Mouse (Mus musculus) c-Kit-negative CD71-positive TER-119-positive erythroid progenitor cells, embryonic 14.5 days (primary cell): Measurements from ENCODE around the gene Get4.

ENCODE experiments used
- DNase-seq: peaks from one replicate; pipeline ENCODE4 v3.0.0-alpha.2; 2013; ENCODE audit warnings: low read depth, low spot score

Gene Get4

GRCm38 (mm10) chr5:139241022-139241761, 10.9 kb upstream of the Get4 start:
- DNase-seq, result no peak

GRCm38 (mm10) chr5:139243384-139243783, 8.7 kb upstream of the Get4 start:
- no peak for DNase-seq

- no peak for DNase-seq
Measured at GRCm38 (mm10) chr5:139247767-139248166, 4.4 kb upstream of the Get4 start.

- no peak for DNase-seq
Measured at GRCm38 (mm10) chr5:139248846-139249245, 3.3 kb upstream of the Get4 start.

GRCm38 (mm10) chr5:139251279-139251678, 845 bp upstream of the Get4 start:
- no peak for DNase-seq

GRCm38 (mm10) chr5:139251736-139252080, 416 bp upstream of the Get4 start:
- DNase-seq, result no peak

GRCm38 (mm10) chr5:139252910-139253245, 754 bp downstream of the Get4 start:
- DNase-seq, result no peak

- peak; percentile 60 for DNase-seq
Measured at GRCm38 (mm10) chr5:139253301-139253741, 1.2 kb downstream of the Get4 start.

GRCm38 (mm10) chr5:139254938-139255337, 2.8 kb downstream of the Get4 start:
- no peak for DNase-seq

- no peak for DNase-seq
Measured at GRCm38 (mm10) chr5:139255777-139256176, 3.7 kb downstream of the Get4 start.

GRCm38 (mm10) chr5:139256211-139256765, 4.2 kb downstream of the Get4 start:
- no peak for DNase-seq

- no peak for DNase-seq
Measured at GRCm38 (mm10) chr5:139257265-139257664, 5.1 kb downstream of the Get4 start.

- DNase-seq, result no peak
Measured at GRCm38 (mm10) chr5:139257818-139258217, 5.7 kb downstream of the Get4 start.

- DNase-seq, result no peak
Measured at GRCm38 (mm10) chr5:139258371-139259035, 6.4 kb downstream of the Get4 start.

GRCm38 (mm10) chr5:139259853-139260252, 7.7 kb downstream of the Get4 start:
- DNase-seq, result no peak

- no peak for DNase-seq
Measured at GRCm38 (mm10) chr5:139261403-139261802, 9.3 kb downstream of the Get4 start.

- no peak for DNase-seq
Measured at GRCm38 (mm10) chr5:139267661-139268060, 15.5 kb downstream of the Get4 start.

GRCm38 (mm10) chr5:139270806-139271521, 18.8 kb downstream of the Get4 start:
- no peak for DNase-seq

- no peak for DNase-seq
Measured at GRCm38 (mm10) chr5:139271994-139272554, 19.9 kb downstream of the Get4 start.

- DNase-seq, result no peak
Measured at GRCm38 (mm10) chr5:139277287-139277686, 25.2 kb downstream of the Get4 start.

GRCm38 (mm10) chr5:139281373-139282112, 29.4 kb downstream of the Get4 start:
- DNase-seq, result no peak
